Mouse (Mus musculus) midbrain, embryonic 13.5 days (tissue): ENCODE measurements around the gene Pcca. TPM values are rescaled to one million over a fixed set of nuclear protein-coding genes. Genes with fewer than 3 reads are reported as not detected.

Source experiments
- ATAC-seq: fragments of 200-750 bp; cut with Nextera tagmentation; 2 replicates; pipeline ENCODE4 v1.8.0; 2017; ENCODE audit warnings: mild to moderate bottlenecking, moderate TSS enrichment, moderate library complexity
- H3K27ac ChIP-seq: fragments of 300-500 bp; sonication (generic); 2 replicates; pipeline ENCODE4 v1.5.1; 2015; ENCODE audit warnings: inconsistent platforms, mild to moderate bottlenecking, moderate library complexity
- H3K27me3 ChIP-seq: fragments of 300-500 bp; sonication (generic); 2 replicates; pipeline ENCODE4 v1.6.1; 2015; ENCODE audit warnings: mild to moderate bottlenecking, inconsistent platforms
- H3K36me3 ChIP-seq: fragments of 300-500 bp; sonication (generic); 2 replicates; pipeline ENCODE4 v1.6.1; 2015; ENCODE audit warnings: mild to moderate bottlenecking, inconsistent platforms
- H3K4me1 ChIP-seq: fragments of 300-500 bp; sonication (generic); replicated peaks from 2 replicates; pipeline ENCODE4 v1.6.1; 2015; ENCODE audit warnings: inconsistent platforms
- H3K4me2 ChIP-seq: fragments of 300-500 bp; sonication (generic); replicated peaks from 2 replicates; pipeline ENCODE4 v1.6.1; 2015; ENCODE audit warnings: moderate library complexity, mild to moderate bottlenecking, inconsistent platforms
- H3K4me3 ChIP-seq: fragments of 300-500 bp; sonication (generic); replicated peaks from 2 replicates; pipeline ENCODE4 v1.5.1; 2015; ENCODE audit warnings: mild to moderate bottlenecking, inconsistent platforms
- H3K9ac ChIP-seq: fragments of 300-500 bp; sonication (generic); replicated peaks from 2 replicates; pipeline ENCODE4 v1.6.1; 2015; ENCODE audit warnings: mild to moderate bottlenecking, inconsistent platforms
- H3K9me3 ChIP-seq: fragments of 300-500 bp; sonication (generic); 2 replicates; pipeline ENCODE4 v1.6.1; 2016; ENCODE audit warnings: mild to moderate bottlenecking, inconsistent platforms
- whole genome bisulfite sequencing: fragments of 180-500 bp; shearing (Covaris S2); methylation state at CpG from one replicate; pipeline ENCODE4 v1.1.7; 2015; 5-methylcytosine and 5-hydroxymethylcytosine counted together
- polyA plus RNA-seq: library from polyadenylated mRNA; unstranded; fragments of >200 nt; fragmentation: Nextera tagmentation; extraction: Ambion mirVana; gene quantifications from 2 replicates; pipeline ENCODE4 v1.2.1, GENCODE M21; 2015

Gene Pcca
- polyA plus RNA-seq, 1 experiment from 2014 or later: 27.4 TPM

DNA sequence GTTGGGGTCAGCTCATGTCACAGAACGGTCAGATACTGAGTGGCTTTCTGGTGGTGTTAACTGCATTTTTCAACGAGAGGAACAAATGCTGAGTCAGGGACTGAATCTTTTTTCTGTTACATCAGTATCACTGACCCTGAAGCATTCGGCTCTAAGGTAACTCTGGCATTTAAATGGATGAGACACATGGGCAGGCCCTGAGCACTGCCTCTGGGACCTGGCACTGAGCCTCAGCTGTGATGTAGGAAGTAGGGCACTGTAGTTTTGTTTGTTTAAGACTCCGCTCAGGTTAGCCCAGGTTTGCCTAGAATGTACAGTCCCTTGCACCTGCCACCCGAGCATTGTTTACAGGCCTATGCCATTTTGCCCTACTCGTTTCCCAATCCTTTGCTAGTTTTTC, 335.7 kb downstream of the Pcca start:
- Histone ChIP-seq H3K4me2 (no peak overlapping the region), H3K9me3 (no peaks in the 10 kb centered on the region), H3K4me3 (no peak overlapping the region), H3K4me1 (peaks cover 24% of the 10 kb centered on the region), H3K9ac (no peak overlapping the region), H3K27ac (no peak overlapping the region), H3K27me3 (peaks cover 11% of the 10 kb centered on the region), H3K36me3 (no peaks in the 10 kb centered on the region)
- WGBS: 82% methylated on average over 6 of the region's 6 CpGs
- no peak for ATAC-seq

DNA sequence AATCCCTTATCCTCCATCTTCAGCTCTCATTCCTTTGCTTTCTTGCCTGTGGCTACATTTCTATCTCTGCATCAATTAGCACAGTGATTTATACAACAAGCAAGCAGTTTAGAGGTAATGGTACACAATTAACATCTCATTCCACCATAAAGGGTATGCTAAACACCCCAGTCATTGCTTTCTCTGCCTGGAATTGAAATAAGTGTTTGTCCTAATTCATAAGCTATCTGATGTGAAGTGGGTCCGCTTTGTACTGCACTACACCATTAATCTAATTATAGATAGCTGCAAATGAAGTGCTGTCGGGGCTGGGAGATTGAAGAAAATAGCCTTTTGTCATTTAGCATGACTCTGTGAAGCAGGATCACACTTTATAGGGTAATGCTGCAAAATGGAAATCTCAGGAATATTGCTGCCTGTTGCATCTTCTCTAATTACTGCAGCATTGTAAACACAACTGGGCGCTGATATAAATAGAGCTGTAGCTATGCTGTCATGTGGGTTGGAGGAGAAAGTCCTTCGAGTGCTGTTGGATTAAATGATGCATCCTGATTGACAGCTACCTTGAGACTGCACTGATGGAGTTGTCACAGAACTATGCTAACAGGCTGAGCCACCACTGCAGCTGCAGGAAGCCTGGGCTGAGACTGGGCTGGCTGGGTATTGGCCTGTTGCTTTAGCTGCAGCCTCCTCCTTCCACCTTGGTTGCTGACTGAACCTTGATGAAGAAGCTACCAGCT, 337.9 kb downstream of the Pcca start:
- H3K9ac ChIP-seq: no peak overlapping the region
- peaks cover 19% of the 10 kb centered on the region for H3K27me3 ChIP-seq
- peaks cover 37% of the 10 kb centered on the region for H3K4me1 ChIP-seq
- WGBS: 36% methylated on average over 4 of the region's 4 CpGs
- H3K36me3 ChIP-seq: no peaks in the 10 kb centered on the region
- H3K27ac ChIP-seq: no peak overlapping the region
- peak; percentile 34 for ATAC-seq
- no peaks in the 10 kb centered on the region for H3K9me3 ChIP-seq
- H3K4me3 ChIP-seq: no peak overlapping the region
- no peak overlapping the region for H3K4me2 ChIP-seq

DNA sequence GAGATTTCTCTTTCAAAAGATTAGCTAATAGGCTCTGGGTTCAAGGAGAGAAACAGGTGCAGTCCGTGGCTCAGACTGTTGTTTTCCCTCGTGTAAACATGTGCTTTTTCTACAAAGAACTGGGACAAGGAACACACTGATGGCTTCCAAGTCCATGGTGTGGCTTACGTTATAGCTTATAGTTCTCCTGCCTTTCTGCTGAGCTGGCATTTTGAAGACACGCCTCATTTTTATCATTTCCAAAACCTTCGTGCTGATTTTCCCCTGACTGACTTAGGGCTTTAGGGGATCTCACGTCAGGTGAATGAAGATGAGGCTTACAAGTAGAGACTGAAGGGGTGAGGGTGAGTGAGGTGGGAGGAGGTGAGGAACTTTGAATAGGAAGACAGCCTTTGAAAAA, 338.5 kb downstream of the Pcca start:
- Histone ChIP-seq H3K27ac (no peak overlapping the region), H3K27me3 (peaks cover 19% of the 10 kb centered on the region), H3K36me3 (no peaks in the 10 kb centered on the region), H3K4me2 (no peak overlapping the region), H3K4me3 (no peak overlapping the region), H3K4me1 (peaks cover 37% of the 10 kb centered on the region), H3K9me3 (no peaks in the 10 kb centered on the region), H3K9ac (no peak overlapping the region)
- ATAC-seq: no peak
- WGBS: 84% methylated on average over 6 of the region's 6 CpGs

DNA sequence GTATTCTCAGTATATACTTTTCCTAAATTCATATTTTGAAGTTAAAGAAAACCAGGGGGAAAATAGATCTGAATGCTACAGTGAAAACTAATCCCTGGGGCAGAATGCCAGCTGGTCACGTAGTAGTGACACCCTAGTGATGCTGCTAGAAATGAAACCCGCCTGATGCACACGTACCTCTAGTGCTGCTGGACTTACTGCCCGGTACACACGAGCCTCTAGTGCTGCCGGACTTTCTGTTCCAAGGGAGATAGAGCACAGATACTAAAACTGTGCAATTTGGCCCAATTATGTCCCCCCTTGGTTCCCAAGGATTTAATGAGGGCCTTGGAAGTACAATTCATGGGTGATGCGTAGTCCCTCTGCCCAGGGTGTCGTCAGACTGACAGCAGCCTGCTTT, 340.9 kb downstream of the Pcca start:
- peak; percentile 35; the same call in 1 of the 2 replicates for ATAC-seq
- WGBS: 56% methylated on average over 8 of the region's 8 CpGs
- no peak overlapping the region for H3K4me3 ChIP-seq
- no peak overlapping the region for H3K4me2 ChIP-seq
- peaks cover 18% of the 10 kb centered on the region for H3K27me3 ChIP-seq
- peaks cover 34% of the 10 kb centered on the region for H3K4me1 ChIP-seq
- no peaks in the 10 kb centered on the region for H3K36me3 ChIP-seq
- no peak overlapping the region; the same call in 1 of the 2 replicates for H3K9ac ChIP-seq
- H3K9me3 ChIP-seq: no peaks in the 10 kb centered on the region
- H3K27ac ChIP-seq: peak overlapping the region; percentile 66; the same call in 1 of the 2 replicates

DNA sequence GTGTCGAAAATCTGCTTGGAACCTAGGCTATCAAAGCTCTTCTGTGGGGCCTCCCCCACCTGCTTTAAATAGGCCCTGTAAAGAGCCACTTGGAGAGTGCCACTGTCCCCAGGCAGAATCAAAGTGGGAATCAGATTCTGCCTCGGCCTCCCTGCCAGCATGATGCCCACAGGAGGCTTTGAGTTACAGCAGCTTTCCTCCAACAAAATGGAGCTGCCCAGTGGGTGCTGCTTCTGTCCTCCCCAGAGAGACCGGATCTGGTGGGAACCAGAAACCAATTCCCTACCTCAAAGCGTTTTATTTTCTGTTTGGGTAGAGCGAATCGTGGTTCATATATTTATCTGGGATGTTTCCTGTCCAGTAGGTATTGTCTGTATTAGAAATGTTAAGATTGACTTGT, 341.5 kb downstream of the Pcca start:
- Histone ChIP-seq H3K4me3 (no peak overlapping the region), H3K9me3 (no peaks in the 10 kb centered on the region), H3K36me3 (no peaks in the 10 kb centered on the region), H3K4me2 (no peak overlapping the region), H3K4me1 (peaks cover 34% of the 10 kb centered on the region), H3K9ac (no peak overlapping the region; the same call in 1 of the 2 replicates), H3K27me3 (peaks cover 16% of the 10 kb centered on the region), H3K27ac (peak overlapping the region; percentile 66)
- ATAC-seq: peak; percentile 28
- WGBS: 40% methylated on average over 6 of the region's 6 CpGs

DNA sequence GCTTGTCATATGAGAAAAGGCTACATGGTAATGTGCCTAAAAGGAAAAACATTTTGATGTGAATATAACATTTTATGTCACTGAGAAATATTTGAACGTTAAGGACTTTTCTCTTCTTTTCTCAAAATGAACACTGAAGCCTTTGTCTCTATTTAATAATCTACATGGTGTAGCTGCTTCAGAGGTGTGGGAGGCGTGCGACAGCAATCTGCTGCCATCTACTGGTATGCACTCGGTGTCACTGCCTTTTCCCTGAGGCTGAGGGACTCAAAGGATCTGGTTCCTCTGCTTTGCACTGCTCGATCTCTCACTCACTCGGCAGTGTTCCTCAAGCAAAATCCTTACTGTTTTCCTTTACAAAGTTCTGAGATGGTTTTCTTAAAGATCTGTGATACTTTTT, 342.0 kb downstream of the Pcca start:
- ATAC-seq: peak; percentile 94
- H3K27me3 ChIP-seq: peaks cover 11% of the 10 kb centered on the region; the same call in 1 of the 2 replicates
- no peak overlapping the region for H3K9ac ChIP-seq
- H3K27ac ChIP-seq: peak overlapping the region; percentile 66; the same call in 1 of the 2 replicates
- H3K4me2 ChIP-seq: no peak overlapping the region
- H3K4me3 ChIP-seq: no peak overlapping the region
- 1% methylated on average over 6 of the region's 6 CpGs for WGBS
- peaks cover 34% of the 10 kb centered on the region for H3K4me1 ChIP-seq
- H3K9me3 ChIP-seq: no peaks in the 10 kb centered on the region
- H3K36me3 ChIP-seq: no peaks in the 10 kb centered on the region

DNA sequence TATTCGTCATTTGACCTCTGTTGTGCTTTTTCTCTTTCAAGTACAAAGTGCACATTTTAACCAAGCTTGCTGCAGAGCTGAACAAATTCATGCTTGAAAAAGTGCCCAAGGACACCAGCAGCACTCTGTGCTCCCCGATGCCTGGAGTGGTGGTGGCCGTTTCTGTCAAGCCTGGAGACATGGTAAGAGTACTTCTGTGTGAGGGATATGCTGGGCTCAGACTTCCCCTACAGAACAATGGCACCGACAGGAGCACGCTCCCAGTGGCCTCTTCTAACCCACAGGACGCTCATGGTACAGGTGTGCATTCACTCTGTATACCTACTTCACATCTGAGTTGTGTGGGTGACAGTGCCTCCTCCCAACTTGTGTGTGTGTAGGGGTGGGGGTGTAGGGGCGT, 342.6 kb downstream of the Pcca start:
- Histone ChIP-seq H3K9me3 (no peaks in the 10 kb centered on the region), H3K4me3 (no peak overlapping the region), H3K4me2 (no peak overlapping the region), H3K27me3 (peaks cover 11% of the 10 kb centered on the region; the same call in 1 of the 2 replicates), H3K4me1 (peaks cover 35% of the 10 kb centered on the region), H3K27ac (no peak overlapping the region), H3K9ac (no peak overlapping the region), H3K36me3 (no peaks in the 10 kb centered on the region)
- 71% methylated on average over 7 of the region's 7 CpGs for WGBS
- peak; percentile 15; the same call in 1 of the 2 replicates for ATAC-seq

DNA sequence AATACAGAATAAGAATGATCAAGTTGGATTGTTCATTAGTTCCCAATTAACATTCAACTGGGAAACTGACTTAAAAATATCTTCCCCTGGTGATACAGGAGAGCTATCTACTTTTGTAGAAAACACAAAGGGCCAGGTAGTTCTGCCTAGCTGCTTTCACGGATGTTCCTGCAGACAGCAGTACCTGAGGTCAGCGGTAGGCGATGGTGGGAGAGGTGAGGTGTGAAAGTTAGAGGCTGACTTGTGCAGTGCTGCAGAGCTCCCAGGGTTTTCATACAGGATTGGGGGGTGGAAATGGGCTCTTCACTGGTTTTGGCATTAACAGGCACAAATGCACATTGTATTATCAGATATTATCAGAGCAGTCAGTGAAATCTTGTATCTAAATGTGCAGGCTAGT, 343.7 kb downstream of the Pcca start:
- H3K27me3 ChIP-seq: peaks cover 11% of the 10 kb centered on the region; the same call in 1 of the 2 replicates
- H3K36me3 ChIP-seq: no peaks in the 10 kb centered on the region
- H3K27ac ChIP-seq: no peak overlapping the region
- no peak for ATAC-seq
- no peak overlapping the region for H3K9ac ChIP-seq
- H3K4me3 ChIP-seq: no peak overlapping the region
- no peak overlapping the region for H3K4me2 ChIP-seq
- peaks cover 35% of the 10 kb centered on the region for H3K4me1 ChIP-seq
- 91% methylated on average over 3 of the region's 3 CpGs for WGBS
- H3K9me3 ChIP-seq: no peaks in the 10 kb centered on the region

DNA sequence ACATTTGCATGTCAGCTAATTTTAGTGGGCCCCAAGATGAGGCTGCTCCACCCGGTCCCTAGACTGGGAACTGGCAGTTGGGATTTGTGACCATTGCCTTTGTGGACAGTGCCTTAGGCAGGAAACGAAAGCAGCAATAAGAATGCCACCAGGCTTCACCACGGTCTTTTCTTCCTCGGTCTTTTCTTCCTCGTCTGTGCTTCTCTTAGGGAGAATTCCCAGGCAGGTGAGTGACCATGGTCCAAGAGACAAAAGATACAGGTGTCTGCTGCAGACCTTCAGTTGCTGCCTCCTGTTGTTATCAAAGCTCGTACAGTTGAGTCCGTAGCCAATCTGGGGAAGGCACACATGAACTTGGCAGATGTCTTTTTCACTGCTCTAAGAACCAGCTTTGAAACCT, 346.2 kb downstream of the Pcca start:
- Histone ChIP-seq H3K36me3 (no peaks in the 10 kb centered on the region), H3K27ac (no peak overlapping the region), H3K4me3 (no peak overlapping the region), H3K9me3 (no peaks in the 10 kb centered on the region), H3K27me3 (peaks cover 6% of the 10 kb centered on the region; the same call in 1 of the 2 replicates), H3K9ac (no peak overlapping the region), H3K4me2 (no peak overlapping the region), H3K4me1 (peaks cover 47% of the 10 kb centered on the region)
- WGBS: 72% methylated on average over 7 of the region's 7 CpGs
- ATAC-seq: no peak

DNA sequence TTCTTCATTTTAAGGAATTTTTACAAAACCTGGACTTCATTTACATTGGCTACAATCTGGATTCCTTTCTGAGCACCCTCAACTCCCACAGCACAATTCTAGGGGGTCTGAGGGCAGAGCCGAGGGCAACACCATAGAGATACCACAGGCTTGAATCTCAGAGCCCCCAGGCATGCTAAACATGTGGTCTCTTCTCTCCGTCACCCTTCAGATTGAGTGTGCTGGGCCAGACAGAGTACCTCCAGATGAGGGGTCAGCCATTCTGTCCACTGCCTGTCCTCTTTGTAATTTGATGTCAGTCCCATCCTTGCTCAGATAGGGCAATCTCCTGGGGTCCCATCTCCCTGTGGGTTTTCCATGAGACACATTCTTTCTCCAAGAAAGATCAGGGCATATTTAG, 347.6 kb downstream of the Pcca start:
- Histone ChIP-seq H3K9ac (no peak overlapping the region), H3K4me1 (peaks cover 40% of the 10 kb centered on the region), H3K36me3 (no peaks in the 10 kb centered on the region), H3K27ac (peak overlapping the region; percentile 75), H3K27me3 (peaks cover 5% of the 10 kb centered on the region; the same call in 1 of the 2 replicates), H3K4me3 (no peak overlapping the region), H3K4me2 (no peak overlapping the region), H3K9me3 (no peaks in the 10 kb centered on the region)
- no peak for ATAC-seq
- WGBS: 35% methylated on average over 2 of the region's 2 CpGs

DNA sequence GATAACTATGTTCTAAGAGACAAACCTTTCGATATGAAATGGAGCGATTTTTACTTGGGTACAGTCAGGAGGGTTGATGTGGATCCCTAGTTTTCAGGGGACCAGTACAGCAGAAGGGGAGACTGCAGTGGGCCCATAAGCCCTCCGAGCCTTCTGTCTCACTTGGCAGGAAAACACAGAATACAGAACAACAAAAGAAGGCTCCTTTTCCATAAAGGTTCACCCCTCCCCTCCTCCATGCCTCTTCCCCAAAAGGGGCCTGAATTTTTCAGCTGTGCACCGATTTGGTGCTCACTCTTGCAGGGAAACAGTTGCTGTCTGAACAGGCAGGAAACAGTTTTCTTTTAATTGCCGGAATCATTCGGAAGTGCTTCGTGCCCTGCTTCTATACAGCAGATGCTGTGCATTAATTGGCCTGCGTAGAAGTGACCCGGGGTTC, 348.1 kb downstream of the Pcca start:
- 41% methylated on average over 9 of the region's 9 CpGs for WGBS
- H3K27me3 ChIP-seq: peaks cover 2% of the 10 kb centered on the region; the same call in 1 of the 2 replicates
- H3K36me3 ChIP-seq: no peaks in the 10 kb centered on the region
- H3K4me1 ChIP-seq: peaks cover 39% of the 10 kb centered on the region
- ATAC-seq: peak; percentile 43
- peak overlapping the region; percentile 29; the same call in 1 of the 2 replicates for H3K9ac ChIP-seq
- H3K4me2 ChIP-seq: no peak overlapping the region
- no peaks in the 10 kb centered on the region for H3K9me3 ChIP-seq
- H3K4me3 ChIP-seq: no peak overlapping the region
- peak overlapping the region; percentile 75 for H3K27ac ChIP-seq

DNA sequence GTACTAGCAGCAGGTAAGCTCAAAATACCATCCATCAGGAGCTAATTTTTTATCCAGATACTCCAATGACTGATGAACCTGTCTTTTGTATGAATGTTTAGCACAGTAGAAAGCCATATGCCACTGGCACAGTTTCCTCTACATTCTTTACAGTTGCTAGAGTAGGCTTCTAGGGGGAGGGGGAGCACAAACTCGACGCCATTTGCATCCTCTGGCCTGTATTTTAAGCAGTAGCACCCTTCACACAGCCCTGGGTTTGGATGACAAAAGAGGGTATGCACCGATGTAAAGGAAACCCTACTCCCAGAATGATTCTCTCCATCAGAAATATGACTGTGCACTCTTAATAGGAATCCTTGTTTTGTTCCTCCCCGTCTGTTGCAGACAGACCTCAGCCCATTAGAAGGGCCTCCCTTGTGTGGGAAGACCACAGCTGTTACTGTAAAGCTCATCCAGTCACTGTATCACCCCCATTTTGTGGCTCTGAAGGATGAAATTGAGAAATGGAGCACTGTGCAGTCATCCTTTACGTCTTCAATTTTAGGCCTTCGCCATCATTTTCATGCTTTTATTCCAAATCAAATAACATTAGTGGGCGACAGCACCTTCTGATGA, 348.8 kb downstream of the Pcca start:
- WGBS: 46% methylated on average over 7 of the region's 7 CpGs
- Histone ChIP-seq H3K4me1 (peaks cover 39% of the 10 kb centered on the region), H3K27me3 (no peaks in the 10 kb centered on the region; the same call in 1 of the 2 replicates), H3K36me3 (no peaks in the 10 kb centered on the region), H3K4me2 (no peak overlapping the region), H3K27ac (peak overlapping the region; percentile 75), H3K4me3 (no peak overlapping the region), H3K9ac (no peak overlapping the region), H3K9me3 (no peaks in the 10 kb centered on the region)
- ATAC-seq: peak; percentile 57
